Mouse (Mus musculus): ENCODE measurements around the gene Acad11. TPM values are rescaled to one million over a fixed set of nuclear protein-coding genes. Genes with fewer than 3 reads are reported as not detected.

Gene Acad11
- polyA plus RNA-seq, 1 experiment from 2014 or later: 6.3 TPM

DNA sequence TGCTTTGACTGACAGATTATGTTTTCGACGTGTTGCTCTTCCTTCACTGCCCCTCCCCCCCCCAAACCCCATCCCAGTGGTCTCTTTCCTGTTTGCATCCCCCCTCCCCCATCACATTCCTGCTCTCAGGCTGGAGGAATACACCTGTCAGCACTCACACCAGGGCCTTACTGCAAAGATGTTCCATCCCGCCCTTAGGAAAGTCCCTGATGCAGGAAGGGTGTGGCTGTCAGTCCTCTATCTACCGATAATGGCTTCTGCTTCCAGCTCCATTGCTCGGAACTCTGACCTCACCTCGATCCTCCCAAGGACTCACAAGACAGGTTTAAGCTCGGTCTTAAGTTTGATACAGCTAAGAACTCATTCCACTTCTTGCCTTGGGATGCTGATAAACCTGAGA is 83.5 kb downstream of the Acad11 start:
- WGBS: 95% methylated on average over 7 of the region's 7 CpGs
- no peaks in the 10 kb centered on the region for H3K9me3 ChIP-seq (replicated peaks; ENCODE audit: control insufficient read depth, low read length, poor library complexity, severe bottlenecking)
- peaks cover 14% of the 10 kb centered on the region for H3K36me3 ChIP-seq (ENCODE audit: control insufficient read depth, insufficient read depth, low read length)
- H3K4me1 ChIP-seq (ENCODE audit: control insufficient read depth, insufficient read depth, low read length): no peaks in the 10 kb centered on the region
- no peak overlapping the region for H3K9ac ChIP-seq (ENCODE audit: low read depth, low read length)
- no peak overlapping the region for H3K27ac ChIP-seq (ENCODE audit: low read length)
- ATAC-seq: no peak
- no peak overlapping the region for H3K4me3 ChIP-seq (ENCODE audit: low read depth, low read length)
- H3K4me2 ChIP-seq (ENCODE audit: low read length): no peak overlapping the region
- H3K27me3 ChIP-seq (ENCODE audit: control insufficient read depth, insufficient read depth, low read depth, low read length): no peaks in the 10 kb centered on the region

DNA sequence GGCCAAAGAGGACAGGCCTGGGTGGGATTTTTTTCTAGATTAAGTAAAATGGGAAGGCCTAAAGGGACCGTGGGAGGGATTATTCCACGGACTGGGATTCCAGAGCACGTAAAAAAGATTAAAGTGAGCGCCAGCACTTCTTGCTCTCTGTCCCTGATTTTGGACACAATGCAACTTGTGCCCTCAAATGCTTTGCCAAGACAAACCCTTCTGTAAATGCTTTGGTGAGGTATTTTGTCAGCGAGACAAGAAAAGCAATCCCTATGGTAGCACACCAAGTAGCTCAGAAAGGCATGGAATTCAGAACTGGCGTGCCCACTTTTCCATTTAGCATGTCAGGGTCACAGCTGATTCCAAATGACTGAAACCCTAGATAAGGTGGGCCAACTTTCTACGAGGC is 85.8 kb downstream of the Acad11 start:
- H3K27me3 ChIP-seq (ENCODE audit: control insufficient read depth, insufficient read depth, low read depth, low read length): no peaks in the 10 kb centered on the region
- no peak overlapping the region for H3K9ac ChIP-seq (ENCODE audit: low read depth, low read length)
- WGBS: 87% methylated on average over 7 of the region's 7 CpGs
- no peaks in the 10 kb centered on the region for H3K4me1 ChIP-seq (ENCODE audit: control insufficient read depth, insufficient read depth, low read length)
- no peak overlapping the region for H3K4me2 ChIP-seq (ENCODE audit: low read length)
- H3K9me3 ChIP-seq (replicated peaks; ENCODE audit: control insufficient read depth, low read length, poor library complexity, severe bottlenecking): no peaks in the 10 kb centered on the region
- no peak overlapping the region for H3K27ac ChIP-seq (ENCODE audit: low read length)
- H3K4me3 ChIP-seq (ENCODE audit: low read depth, low read length): no peak overlapping the region
- ATAC-seq: no peak
- H3K36me3 ChIP-seq (ENCODE audit: control insufficient read depth, insufficient read depth, low read length): peaks cover 18% of the 10 kb centered on the region

DNA sequence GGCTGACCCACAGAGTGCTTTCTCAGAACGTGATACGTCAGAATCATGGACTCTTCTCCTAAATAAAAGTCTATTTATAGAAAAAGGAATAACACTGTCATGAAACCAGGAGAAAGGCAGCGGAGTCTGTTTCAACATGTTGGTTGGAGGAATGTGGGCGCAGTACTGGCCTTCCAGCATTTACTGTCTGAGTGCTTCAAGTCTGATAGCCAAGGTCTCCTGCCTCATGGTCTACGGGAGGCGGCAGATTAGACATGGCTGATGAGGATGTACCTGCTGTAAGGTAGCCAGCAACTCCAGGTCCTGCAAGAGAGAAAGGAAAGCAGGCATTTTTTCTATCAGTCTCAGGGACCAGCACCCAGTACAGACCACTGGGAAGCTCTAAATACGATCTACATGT is 88.9 kb downstream of the Acad11 start:
- Histone ChIP-seq H3K9ac (ENCODE audit: low read depth, low read length) (no peak overlapping the region), H3K36me3 (ENCODE audit: control insufficient read depth, insufficient read depth, low read length) (peaks cover 47% of the 10 kb centered on the region), H3K4me1 (ENCODE audit: control insufficient read depth, insufficient read depth, low read length) (no peaks in the 10 kb centered on the region), H3K4me2 (ENCODE audit: low read length) (no peak overlapping the region), H3K27ac (ENCODE audit: low read length) (no peak overlapping the region), H3K27me3 (ENCODE audit: control insufficient read depth, insufficient read depth, low read depth, low read length) (no peaks in the 10 kb centered on the region), H3K9me3 (replicated peaks; ENCODE audit: control insufficient read depth, low read length, poor library complexity, severe bottlenecking) (no peaks in the 10 kb centered on the region), H3K4me3 (ENCODE audit: low read depth, low read length) (no peak overlapping the region)
- WGBS: 98% methylated on average over 7 of the region's 7 CpGs
- ATAC-seq: no peak

DNA sequence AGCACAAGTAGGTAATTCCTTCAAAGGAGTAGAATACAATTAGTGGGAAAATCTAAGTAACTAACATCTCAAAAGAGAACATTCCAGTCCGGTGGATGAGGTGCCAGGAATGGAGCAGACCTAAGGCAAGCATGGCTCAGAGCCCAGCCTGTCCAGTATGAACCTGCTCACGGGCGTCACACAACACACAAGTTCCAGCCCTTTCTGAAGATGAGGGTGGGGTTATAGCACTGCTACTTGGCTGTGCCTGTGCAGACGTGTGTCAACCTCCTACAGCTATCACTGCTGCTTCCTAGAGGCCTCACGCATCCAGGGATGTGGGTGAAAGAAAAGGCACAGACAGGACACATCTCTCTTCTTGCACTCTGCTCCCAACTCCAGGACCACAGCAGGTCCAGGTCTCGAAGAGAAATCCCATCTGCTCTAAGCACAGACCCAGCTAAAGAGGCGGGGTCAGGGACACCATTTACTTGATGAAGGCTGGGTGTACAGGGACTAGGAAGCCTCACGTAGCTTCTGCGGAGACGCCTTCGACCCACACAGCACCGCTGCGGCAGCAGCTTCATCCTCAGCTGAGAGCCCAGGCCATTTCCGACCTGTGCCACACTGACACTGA is 92.0 kb downstream of the Acad11 start:
- no peak overlapping the region for H3K4me3 ChIP-seq (ENCODE audit: low read depth, low read length)
- no peak overlapping the region for H3K4me2 ChIP-seq (ENCODE audit: low read length)
- 95% methylated on average over 14 of the region's 14 CpGs for WGBS
- H3K9ac ChIP-seq (ENCODE audit: low read depth, low read length): no peak overlapping the region
- H3K36me3 ChIP-seq (ENCODE audit: control insufficient read depth, insufficient read depth, low read length): peaks cover 68% of the 10 kb centered on the region
- H3K27ac ChIP-seq (ENCODE audit: low read length): no peak overlapping the region
- H3K4me1 ChIP-seq (ENCODE audit: control insufficient read depth, insufficient read depth, low read length): no peaks in the 10 kb centered on the region
- H3K27me3 ChIP-seq (ENCODE audit: control insufficient read depth, insufficient read depth, low read depth, low read length): no peaks in the 10 kb centered on the region
- no peak for ATAC-seq
- H3K9me3 ChIP-seq (replicated peaks; ENCODE audit: control insufficient read depth, low read length, poor library complexity, severe bottlenecking): no peaks in the 10 kb centered on the region

DNA sequence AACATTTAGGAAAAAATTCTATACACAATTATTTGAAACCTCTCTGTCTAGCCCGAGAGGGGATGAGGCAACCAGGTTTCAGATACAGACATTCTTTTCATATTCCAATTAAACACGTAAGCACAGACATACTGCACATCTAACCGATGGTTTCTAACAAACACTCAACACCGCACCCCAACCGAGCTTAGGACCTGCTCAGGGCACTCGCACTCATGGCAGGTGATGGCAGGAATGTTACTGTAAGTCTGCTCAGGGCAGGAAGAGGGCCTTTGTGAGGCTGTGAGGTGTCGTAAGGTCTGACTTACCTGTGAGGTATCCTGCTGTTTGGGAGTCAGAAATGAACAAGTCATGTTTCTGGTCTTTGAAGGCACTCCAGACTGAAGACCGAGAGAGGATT is 93.3 kb downstream of the Acad11 start:
- no peak for ATAC-seq
- Histone ChIP-seq H3K9ac (ENCODE audit: low read depth, low read length) (no peak overlapping the region), H3K27me3 (ENCODE audit: control insufficient read depth, insufficient read depth, low read depth, low read length) (no peaks in the 10 kb centered on the region), H3K27ac (ENCODE audit: low read length) (no peak overlapping the region), H3K36me3 (ENCODE audit: control insufficient read depth, insufficient read depth, low read length) (peaks cover 68% of the 10 kb centered on the region), H3K4me2 (ENCODE audit: low read length) (no peak overlapping the region), H3K9me3 (replicated peaks; ENCODE audit: control insufficient read depth, low read length, poor library complexity, severe bottlenecking) (no peaks in the 10 kb centered on the region), H3K4me1 (ENCODE audit: control insufficient read depth, insufficient read depth, low read length) (no peaks in the 10 kb centered on the region), H3K4me3 (ENCODE audit: low read depth, low read length) (no peak overlapping the region)
- WGBS: 95% methylated on average over 8 of the region's 8 CpGs

DNA sequence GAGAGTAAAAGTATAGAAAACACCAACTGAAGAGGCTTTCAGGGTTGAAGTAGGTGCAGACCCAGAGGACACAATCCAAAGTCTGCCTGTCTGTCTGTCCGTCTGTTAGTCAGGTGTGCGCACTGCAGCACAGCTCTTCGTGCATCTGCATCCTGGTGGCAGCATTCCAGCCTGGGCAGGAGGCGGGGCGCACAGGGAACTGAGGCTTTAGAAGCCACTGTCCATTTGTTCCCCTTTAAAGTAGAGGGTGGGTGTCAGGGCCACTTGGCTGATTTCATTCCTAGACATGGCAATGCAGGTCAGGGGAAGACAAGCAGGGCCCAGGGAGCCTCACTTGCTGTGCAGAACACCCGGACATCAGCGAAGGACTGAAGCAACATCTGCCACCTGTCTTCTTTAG is 94.1 kb downstream of the Acad11 start:
- Histone ChIP-seq H3K9me3 (replicated peaks; ENCODE audit: control insufficient read depth, low read length, poor library complexity, severe bottlenecking) (no peaks in the 10 kb centered on the region), H3K4me1 (ENCODE audit: control insufficient read depth, insufficient read depth, low read length) (no peaks in the 10 kb centered on the region), H3K27me3 (ENCODE audit: control insufficient read depth, insufficient read depth, low read depth, low read length) (no peaks in the 10 kb centered on the region), H3K9ac (ENCODE audit: low read depth, low read length) (no peak overlapping the region), H3K4me3 (ENCODE audit: low read depth, low read length) (no peak overlapping the region), H3K4me2 (ENCODE audit: low read length) (no peak overlapping the region), H3K27ac (ENCODE audit: low read length) (no peak overlapping the region), H3K36me3 (ENCODE audit: control insufficient read depth, insufficient read depth, low read length) (peaks cover 75% of the 10 kb centered on the region)
- no peak for ATAC-seq
- WGBS: 97% methylated on average over 7 of the region's 7 CpGs

DNA sequence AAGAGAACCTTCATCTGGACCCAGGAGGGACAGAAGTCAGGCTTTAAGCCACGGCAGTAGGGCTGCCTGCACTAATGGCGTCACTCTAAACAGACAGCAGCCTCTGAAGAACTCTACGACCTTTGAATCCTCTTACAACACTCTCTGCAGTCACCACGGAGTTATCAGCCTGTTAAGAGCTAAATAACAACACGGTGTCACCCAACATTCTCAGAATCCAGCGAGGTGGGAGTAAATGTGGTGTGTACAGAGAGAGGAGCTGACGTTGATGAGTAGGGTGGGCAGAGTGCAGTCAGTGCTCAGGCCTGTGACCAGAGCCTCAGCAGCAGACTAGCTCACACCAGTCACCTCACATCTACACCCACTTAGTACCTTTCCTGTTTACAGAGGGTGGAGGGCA is 97.9 kb downstream of the Acad11 start:
- no peaks in the 10 kb centered on the region for H3K9me3 ChIP-seq (replicated peaks; ENCODE audit: control insufficient read depth, low read length, poor library complexity, severe bottlenecking)
- ATAC-seq: no peak
- H3K4me3 ChIP-seq (ENCODE audit: low read depth, low read length): no peak overlapping the region
- 83% methylated on average over 7 of the region's 7 CpGs for WGBS
- no peak overlapping the region for H3K9ac ChIP-seq (ENCODE audit: low read depth, low read length)
- peaks cover 73% of the 10 kb centered on the region for H3K36me3 ChIP-seq (ENCODE audit: control insufficient read depth, insufficient read depth, low read length)
- no peak overlapping the region for H3K27ac ChIP-seq (ENCODE audit: low read length)
- no peak overlapping the region for H3K4me2 ChIP-seq (ENCODE audit: low read length)
- no peaks in the 10 kb centered on the region for H3K27me3 ChIP-seq (ENCODE audit: control insufficient read depth, insufficient read depth, low read depth, low read length)
- H3K4me1 ChIP-seq (ENCODE audit: control insufficient read depth, insufficient read depth, low read length): no peaks in the 10 kb centered on the region

DNA sequence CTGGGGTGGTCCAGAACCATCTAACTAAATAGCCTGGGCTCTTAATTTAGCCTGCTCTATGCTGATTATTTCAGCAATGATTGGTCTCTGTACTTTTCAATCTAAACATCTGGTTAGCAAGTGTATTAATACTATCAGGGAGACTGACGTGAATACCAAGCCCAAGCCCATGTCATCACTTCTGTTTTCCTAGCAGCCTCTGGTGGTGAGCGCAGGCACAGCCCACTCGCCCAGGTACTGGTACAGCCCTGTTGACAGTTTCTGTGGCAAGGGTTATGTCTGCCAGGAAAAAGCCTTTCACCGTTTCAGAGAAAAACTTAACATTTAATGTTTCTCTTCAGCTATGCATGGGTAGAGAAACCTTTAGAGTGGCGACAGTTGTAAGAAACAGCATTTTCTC is 101.0 kb downstream of the Acad11 start:
- no peaks in the 10 kb centered on the region for H3K27me3 ChIP-seq (ENCODE audit: control insufficient read depth, insufficient read depth, low read depth, low read length)
- no peaks in the 10 kb centered on the region for H3K9me3 ChIP-seq (replicated peaks; ENCODE audit: control insufficient read depth, low read length, poor library complexity, severe bottlenecking)
- no peak overlapping the region for H3K9ac ChIP-seq (ENCODE audit: low read depth, low read length)
- WGBS: 90% methylated on average over 5 of the region's 5 CpGs
- no peak for ATAC-seq
- H3K4me2 ChIP-seq (ENCODE audit: low read length): no peak overlapping the region
- no peak overlapping the region for H3K4me3 ChIP-seq (ENCODE audit: low read depth, low read length)
- H3K36me3 ChIP-seq (ENCODE audit: control insufficient read depth, insufficient read depth, low read length): peaks cover 53% of the 10 kb centered on the region
- no peak overlapping the region for H3K27ac ChIP-seq (ENCODE audit: low read length)
- H3K4me1 ChIP-seq (ENCODE audit: control insufficient read depth, insufficient read depth, low read length): no peaks in the 10 kb centered on the region

DNA sequence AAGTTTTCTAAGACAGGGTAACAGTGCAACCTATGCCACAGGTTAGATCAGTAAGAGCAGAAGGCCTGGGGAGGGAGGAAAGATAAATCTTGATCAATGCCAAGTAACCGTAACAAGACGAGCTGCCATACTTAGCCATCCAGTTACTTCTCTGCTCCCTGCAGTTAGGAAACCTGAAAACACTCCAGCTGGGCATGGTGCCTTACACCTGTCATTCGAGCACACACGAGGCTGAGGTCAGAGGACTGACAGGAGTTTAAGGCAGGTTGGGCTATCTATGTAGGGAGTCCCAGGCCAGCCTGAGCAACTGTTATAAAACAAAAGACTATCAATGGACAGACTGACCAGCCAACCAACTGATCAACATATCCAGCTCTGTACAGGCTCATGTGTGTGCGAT is 102.7 kb downstream of the Acad11 start:
- peaks cover 52% of the 10 kb centered on the region for H3K36me3 ChIP-seq (ENCODE audit: control insufficient read depth, insufficient read depth, low read length)
- no peak for ATAC-seq

More for the DNA sequence above, 102.7 kb downstream of the Acad11 start:
- no peaks in the 10 kb centered on the region for H3K4me1 ChIP-seq (ENCODE audit: control insufficient read depth, insufficient read depth, low read length)
- no peaks in the 10 kb centered on the region for H3K27me3 ChIP-seq (ENCODE audit: control insufficient read depth, insufficient read depth, low read depth, low read length)
- no peak overlapping the region for H3K4me3 ChIP-seq (ENCODE audit: low read depth, low read length)
- no peak overlapping the region for H3K27ac ChIP-seq (ENCODE audit: low read length)
- H3K9me3 ChIP-seq (replicated peaks; ENCODE audit: control insufficient read depth, low read length, poor library complexity, severe bottlenecking): no peaks in the 10 kb centered on the region
- H3K9ac ChIP-seq (ENCODE audit: low read depth, low read length): no peak overlapping the region
- 97% methylated on average over 5 of the region's 5 CpGs for WGBS
- H3K4me2 ChIP-seq (ENCODE audit: low read length): no peak overlapping the region
